Mouse (Mus musculus) frontal cortex, postnatal 25 days (tissue): ENCODE measurements at regions not wholly inside any gene's neighbourhood (a gene's known extent, or its start where the extent isn't known, plus 50 kb on each side); places are given as distances from the start of the nearest gene placed in this dataset.

Experiments used
- DNase-seq, 2 experiments: peaks; one replicate each; pipeline ENCODE4 v3.0.0; 2022; ENCODE audit warnings: low spot score in 2 of 2

DNA sequence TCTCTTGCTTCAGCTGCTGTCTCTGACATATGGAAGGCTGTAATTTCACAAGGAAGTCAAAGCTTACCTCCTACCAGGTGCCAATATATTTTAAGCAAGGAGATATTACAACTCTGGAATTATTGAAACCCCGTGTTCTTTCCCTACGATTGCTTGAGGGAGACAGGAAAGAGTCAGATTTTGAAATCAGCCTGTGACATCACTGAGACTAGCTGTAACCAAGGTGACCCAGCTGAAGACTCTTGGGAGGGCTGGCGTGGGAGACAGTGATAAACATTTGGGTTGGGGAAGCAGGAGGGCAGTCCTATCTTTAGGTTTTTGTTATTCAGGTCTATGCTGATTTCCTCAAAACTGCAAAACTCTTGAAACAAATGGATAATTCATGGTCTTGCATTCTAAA, 518.4 kb upstream of the Id2 start:
- no peak for DNase-seq

DNA sequence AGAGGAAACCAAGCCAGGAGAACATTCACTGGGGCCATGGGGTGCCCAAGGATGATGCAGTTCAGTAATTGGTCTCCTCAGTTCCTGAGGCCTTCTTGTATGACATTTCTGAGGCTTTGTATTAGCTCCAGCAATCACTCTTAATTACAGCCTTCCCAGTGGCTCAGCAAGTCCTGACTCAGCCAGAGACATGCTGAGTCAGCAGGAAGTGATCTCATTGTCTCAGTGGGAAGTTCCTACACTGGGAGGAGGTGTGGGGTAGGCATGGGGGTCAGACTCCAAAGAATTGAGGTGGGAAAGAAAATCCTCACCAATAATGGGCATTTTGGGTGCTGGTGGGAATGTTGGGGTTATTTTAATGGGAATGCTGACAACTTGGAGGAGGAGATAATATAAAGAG, 516.5 kb upstream of the Id2 start:
- DNase-seq: no peak

DNA sequence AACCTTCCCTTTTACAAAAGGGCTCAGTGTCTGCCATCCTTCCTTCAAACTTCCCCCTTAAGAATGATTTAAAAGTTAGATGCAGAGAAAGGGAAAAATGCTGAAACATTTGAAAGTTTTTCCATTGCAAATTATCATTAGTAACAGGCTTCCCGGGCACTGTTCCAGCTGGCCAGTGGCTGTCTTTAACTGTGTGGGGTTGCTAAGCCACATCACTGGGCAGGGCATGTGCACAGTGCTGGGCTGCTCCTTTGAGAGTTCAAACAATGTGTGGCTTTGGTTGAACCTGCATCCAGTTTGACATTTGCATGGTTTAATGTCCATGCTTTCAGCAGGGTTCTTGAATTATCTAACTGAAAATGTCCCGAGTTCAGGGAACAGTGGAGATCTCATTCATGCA, 512.1 kb upstream of the Id2 start:
- no peak for DNase-seq

DNA sequence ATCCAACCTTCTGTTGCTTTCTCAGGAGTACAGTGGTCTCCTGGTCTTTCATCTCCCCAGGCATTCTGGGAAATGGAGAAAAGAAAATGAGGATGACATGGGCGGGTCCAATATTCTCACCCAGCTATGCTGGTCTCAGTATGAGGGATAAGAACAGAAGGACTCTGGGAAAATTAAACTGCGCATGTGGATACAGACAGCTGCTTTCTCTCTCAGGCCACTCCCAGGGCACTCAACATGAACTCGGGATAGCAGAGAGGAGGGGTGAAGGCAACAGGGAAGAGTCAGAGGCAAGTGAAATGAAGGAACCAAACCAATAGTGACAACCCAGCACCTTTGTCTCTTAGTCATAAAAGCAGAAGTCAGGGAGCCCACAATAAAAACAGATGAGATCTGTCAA, 508.5 kb upstream of the Id2 start:
- DNase-seq: no peak

DNA sequence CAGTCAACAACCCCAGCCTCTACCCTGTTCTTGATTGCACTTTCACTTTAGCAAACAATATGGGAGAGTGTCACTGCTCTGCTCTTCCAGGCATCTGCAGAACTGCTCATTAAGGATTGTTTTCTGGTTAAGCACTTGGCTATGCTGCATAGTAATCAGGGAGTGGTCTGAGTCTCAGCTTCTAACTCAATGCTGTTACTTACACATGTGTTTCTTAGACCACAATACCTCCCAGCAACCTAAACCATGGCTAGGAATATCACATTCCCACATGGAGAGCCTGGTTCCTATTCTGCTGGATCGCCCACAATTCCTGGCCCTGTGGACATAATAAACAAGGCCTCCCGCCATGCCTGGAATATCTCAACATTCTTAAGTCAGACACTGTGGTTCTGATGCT, 493.3 kb upstream of the Id2 start:
- DNase-seq: no peak

DNA sequence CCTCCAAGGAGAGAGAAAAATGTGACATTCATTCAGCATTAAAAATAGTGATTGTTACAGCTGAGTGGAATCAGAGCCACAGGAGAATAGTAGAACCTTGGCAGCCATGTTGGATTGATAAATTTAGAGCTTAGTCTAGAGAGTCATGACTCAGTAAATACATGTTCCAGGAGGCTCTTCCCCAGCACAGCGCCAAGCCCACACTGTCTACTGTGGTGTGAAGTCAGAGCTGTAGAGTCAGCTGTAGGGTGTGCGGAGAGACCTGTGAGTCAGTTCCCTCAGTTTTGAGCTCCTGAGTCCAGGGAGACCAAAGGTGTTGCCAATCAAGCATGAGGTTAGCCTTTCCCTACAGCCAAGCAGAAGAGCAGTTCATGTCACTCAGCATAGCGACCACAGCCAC, 488.8 kb upstream of the Id2 start:
- no peak for DNase-seq

DNA sequence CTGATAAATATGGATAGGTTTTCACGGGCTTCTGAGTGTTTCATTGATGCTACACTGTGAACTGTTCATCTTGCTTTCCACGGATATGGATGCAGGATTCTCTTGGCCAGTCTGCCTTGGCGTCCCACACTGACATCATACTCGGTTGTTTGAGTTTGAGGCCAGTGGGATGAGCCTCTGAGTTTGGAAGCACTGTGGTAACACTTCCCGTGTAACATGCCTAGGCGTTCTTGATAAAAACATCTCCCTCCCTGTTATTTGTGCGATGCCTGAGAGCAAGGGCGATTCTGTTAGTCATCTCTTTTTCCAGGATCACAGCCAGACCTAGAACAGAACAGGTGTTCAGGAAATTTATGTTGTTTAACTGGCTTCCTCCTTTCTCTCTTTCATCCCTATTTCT, 482.5 kb upstream of the Id2 start:
- DNase-seq: no peak

DNA sequence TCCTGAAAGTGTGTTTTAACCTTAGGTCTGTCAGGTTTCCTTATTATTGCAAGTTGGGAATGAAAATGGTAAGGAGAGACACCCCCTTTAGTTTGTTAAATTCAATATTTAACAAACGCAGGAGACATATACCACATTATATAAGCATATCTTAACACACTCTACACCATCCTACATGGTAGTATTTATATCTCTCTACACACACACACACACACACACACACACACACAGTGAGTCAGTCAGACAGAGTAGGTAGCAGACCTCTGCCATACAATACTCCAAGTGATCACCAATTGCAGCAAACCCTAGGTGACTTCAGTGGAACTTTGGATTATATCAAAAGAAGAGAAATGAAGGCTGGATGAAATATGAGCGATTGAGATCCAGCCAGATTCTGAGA, 468.2 kb upstream of the Id2 start:
- no peak for DNase-seq

DNA sequence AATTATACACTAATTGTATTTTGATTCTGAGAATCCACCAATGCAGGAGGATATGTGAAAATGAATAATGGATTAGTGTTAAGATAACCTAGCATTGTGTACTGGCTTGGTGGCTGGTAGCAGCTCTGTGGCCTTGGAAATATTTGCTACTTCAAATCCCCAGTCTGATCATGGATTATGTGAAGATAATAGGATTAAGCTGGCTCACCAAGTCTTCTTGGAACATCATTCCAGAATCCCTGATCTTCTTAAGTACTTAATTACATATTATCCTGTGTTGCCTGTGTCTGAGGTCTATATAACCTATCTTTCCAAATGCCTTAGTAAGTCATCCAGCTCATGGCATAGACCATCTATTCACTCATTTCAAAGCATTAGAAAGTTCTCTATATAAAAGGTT, 462.7 kb upstream of the Id2 start:
- no peak for DNase-seq

DNA sequence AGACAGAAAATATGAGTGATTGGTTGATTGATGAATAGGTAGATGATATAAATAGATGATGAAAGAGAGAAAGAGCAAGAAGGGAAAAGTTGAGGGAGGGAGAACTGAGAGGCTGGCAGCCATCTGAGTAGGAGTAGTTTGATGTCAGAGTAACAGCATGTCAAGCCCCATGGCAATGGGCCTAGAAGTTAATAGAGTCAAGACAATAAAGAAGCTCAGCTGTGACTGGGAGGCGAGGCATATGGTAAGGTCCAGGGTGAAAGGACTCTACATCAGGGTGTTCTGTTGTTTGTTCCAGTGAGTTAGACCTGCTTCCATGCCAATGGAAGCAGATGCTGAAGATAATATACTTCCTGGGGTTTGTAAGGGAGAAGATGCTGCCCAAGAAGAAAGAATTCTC, 456.7 kb upstream of the Id2 start:
- no peak for DNase-seq

DNA sequence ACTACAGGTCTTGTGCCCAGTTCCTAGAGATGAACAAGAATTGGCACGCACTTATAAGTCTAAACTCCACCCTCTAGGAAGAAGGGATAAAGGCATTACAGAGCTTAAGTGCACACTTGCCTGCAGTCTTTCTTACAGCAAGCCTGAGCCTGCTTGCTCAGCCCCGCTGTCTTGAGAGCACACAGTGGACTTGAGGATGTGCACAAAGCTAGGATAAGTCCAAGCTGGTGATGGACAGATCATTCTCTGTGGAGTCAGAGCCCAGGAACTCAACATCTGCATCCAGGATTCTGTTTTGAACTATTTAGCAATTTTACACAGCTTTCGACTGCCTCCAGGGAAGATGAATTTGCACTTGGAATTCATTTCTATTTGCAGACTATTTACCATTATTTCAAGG, 452.8 kb upstream of the Id2 start:
- no peak for DNase-seq

DNA sequence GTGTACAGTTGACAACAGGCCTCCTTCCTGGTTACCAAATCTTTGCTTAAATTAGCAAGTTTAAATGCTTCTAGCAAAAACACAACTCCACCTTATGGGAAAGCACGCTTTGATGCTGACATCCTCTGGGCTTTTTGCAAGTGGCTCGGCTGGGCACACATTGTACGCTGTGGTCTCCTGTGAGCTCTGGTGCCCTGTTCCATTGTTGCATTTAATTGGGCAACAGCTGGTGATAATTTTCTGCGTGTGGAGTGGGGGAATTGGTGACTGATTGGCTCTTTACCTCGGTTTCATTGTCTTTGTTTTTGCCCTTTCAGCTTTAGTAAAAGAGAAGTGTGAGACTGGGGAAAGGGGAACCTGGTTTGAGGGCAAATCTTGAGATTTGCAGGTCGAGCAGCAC, 447.3 kb upstream of the Id2 start:
- DNase-seq: no peak

DNA sequence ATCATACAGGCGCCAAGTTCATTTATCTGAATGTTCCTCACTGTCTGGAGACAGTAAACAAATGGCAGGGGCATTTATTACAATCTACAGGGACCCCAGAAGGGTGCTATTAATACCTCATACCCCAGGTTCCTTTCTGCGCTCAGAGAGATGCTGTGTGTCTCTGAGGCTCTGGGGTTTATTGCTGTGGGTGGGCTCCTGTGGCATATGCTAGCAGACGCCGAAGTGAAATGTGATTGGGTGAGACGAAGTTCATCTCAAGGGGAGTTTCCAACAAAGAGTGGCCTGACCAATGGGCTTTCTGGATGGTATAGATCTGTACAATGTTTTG, 437.6 kb upstream of the Id2 start:
- DNase-seq: no peak

DNA sequence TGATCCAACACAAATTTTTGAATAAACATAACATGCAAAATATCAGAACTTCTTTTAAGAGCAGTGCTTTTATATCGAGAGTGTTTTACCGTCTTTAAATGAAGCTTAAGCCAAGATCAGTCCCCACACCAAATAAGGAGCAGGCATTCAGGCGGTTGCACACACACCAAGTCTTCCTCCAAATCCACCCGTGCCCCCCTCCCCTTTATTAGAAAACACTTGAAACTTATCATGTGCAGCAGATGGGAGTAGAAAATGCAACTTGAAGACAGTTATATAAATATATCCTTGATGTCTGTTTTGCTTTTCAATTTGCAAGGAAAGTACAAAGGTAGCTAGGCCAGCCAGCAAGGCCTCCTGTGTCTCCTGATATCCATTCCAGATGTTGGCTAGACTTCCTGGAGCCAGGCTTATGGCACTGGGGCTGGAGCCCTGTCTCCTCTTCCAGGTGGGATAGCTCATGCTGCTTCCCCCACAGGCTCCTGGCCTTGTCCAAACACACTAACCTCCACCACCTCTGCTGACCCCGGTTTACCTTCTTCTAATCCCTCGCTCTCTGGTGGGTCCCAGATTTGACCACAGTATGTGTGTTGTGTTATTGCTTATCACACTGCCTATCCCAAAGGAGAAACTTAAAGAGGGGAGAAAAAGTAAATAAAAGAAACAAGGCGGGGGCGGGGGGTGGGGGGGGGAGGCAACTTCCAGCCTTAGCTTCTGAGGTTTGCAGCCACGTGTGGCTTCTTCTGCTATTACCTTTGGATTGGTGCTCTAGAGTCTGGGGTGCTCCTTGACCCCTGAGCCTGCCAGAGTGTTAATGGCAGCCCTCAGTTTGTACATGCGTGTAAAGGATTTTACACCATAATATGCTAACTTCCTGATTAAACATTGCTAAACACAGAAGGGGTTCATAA, 437.0 kb upstream of the Id2 start:
- no peak for DNase-seq

DNA sequence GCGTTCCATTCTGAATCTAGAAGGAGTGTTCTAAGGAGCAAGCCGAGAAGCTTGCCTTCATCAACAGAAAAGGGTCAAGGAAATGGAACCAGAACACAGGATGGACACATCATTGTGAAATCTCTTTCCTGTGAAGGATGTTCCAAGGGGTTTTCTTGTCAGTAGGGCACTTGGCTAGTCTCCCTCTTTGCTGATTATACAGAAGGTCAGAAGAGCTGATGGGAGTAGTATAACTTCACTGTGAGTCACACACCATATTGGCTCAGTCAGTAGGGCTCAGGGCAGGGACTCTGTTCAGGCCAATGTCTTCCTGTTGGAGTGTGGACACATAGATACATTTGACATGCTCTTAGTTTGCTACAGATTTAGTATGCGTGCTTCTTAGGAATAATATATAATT, 433.5 kb upstream of the Id2 start:
- no peak for DNase-seq

DNA sequence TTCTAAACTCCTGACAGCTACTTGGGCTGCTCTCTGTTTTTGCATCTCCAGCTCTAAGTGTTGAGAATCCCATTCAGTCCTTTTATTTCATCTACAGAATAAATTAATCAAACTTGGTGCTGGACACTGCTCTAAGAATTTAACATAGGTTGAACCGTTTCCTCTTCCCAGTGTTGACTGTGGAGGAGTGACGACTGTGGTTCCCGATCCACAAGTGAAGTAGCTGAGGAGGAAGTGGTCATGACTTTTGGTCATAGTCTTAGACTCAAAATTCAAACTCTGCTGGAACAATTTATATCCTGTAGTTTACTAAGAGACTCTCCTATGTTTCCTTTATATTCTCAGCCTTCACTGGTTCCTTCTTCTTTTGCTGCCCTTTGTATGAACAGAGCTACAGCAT, 432.6 kb upstream of the Id2 start:
- no peak for DNase-seq

DNA sequence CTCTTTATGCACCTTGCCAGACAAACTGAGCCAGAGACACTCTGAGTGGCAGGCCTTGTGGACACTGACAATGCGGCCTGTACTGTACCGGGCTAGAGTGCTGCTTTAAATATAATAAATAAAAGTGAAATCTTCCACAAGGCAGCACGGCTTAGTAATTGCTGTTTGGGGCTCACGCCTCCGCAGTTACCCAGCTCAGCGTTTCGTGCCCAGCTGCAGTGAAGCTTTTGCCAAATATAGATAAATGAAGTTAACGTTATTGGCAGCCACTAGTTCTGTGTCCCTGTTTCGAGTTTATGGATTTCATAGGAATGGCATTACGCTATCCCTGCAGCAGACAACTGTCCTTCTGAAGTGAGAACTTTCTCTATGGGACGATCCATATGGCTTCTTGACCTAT, 429.7 kb upstream of the Id2 start:
- no peak for DNase-seq

DNA sequence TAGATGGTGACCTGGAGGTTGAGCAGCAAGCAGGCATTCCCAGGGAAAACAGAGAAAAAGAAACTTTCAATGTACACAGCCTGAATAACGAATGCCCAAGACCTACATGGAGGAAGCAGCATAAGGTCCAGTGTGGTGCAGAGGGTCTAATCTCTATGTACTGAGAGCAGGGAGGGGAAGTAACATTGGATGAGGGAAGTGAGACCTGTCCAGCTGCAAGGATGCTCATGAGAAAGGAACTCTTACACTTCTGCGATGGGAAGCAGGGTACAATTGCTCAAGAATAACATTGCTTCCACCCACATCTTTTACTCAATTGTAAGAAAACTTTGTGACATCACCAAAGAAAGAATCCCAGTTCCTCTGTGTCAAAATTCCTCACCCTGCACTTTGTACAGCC, 419.8 kb upstream of the Id2 start:
- DNase-seq: no peak

DNA sequence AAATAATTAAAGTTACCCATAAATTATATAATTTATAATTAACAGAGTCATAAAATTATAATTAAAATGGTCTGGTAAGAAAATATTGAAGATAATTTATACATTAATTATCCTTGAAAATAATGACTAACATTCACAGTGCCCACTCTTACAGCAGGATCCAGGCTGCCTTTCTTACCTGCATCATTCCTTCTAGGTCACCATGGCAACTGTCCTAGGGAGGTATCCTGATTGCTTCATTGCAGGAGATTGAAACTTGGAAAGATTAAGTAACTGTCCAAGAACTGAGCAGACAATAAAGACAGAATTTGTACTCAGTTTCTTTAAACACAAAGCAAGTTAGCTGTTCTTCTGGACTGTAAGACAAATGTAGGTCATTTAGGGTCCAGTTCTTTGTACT, 416.7 kb upstream of the Id2 start:
- DNase-seq: no peak

DNA sequence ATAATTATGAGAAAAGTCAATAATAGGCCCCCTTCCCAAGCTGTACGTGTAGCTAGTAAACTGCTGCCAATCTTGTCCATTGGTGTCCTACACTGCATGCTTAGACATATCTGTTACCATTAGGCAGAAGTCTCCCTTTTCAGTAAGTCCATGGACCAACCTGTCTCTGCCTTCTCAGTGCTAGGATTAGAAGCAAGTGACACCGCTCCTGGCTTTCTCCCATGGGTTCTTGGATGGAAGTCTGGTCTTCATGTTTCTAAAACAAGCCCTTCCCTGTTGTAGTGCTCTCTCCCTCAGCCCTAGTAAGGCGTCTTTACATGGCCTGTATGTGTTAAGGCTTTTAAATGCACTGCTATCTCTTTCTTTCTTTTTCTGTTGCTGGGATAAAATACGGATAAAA, 412.7 kb upstream of the Id2 start:
- DNase-seq: no peak

DNA sequence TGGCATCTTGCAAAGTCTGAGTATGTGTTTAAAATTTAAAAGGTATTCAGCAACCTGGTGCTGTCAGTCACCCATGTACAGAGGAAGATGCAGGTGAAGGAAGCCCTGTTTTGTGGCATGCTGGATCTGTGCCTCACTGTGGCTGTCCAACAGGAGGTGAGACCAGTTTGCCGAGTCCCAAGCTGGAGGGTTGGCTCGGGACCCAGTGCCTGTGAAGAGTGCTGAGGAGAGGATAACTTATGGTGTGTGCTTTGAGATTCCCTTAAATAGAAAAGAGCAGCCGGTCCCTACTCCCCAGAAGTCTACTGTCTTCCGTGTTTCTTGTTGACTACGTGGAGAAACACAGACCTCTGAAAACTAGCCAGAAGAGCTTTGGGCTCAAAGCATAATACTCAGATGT, 396.3 kb upstream of the Id2 start:
- DNase-seq: no peak

DNA sequence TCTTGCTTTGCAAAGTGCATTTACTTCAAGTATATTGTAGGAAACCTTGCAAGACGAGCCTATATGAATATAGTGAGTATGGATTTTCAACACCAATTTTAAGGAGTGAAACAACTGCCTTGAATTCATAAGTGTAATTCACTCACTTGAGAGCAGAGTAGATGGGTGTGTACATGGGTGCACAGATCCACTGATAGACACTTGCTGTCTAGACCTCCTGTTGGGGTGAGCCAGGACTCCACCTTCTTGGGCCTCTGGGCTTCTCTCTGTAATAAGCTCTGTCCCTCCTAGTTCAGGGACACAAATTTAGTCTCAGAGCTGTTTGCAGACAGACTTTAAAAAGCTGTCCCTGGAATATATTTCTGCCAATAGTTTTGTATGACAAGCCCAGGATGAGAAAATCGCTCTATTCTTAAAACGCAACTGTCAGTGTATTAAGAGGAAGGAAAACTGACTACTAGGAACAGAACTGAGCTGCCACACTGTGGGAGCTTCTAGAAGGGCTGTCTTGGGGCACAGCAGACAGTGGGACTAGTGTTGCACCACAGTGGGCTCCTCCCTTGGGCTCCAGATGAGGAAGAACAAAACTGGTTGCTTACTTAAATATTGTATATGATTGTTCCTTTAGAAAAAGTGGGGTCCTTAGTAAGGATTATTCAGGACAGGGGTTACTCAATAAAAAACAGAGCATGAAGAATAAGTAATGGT, 395.7 kb upstream of the Id2 start:
- DNase-seq: no peak

DNA sequence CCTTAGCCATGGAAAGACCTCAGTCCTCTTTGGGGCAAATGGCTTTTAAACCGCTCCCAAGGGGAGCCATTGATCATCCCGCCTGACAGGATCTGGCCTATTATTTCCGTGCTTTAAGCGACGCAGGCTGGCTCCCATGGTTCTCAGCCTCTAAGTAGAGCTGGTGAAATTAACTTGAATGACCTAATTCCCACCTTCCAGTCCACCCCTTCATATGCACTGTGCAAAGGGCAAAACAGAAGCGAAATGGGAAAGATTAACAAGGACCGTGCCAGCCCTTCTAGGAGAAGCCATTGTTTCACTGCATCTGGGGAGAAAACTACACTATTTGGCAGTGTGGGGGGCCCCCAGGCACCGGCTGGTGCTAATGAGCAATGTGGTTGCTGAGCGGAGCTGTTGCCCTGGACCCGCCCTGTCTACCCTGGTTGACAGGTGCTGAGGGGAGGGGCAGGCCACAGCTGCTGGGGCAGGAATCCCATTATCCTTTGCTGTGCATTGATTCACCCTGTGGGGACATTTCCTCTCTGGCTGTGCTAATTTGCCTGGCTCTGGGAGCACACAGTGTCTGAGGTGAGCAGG, 378.3 kb upstream of the Id2 start:
- DNase-seq: no peak
